Mouse (Mus musculus): Measurements from ENCODE around the gene Megf6.

The Megf6 gene

GRCm38 (mm10) chr4:154170506-154171150 is at the start of gene Megf6:
TSS of gene Megf6 (plus strand) at chr4:154170730.
- peak; percentile 73 for DNase-seq

GRCm38 (mm10) chr4:154121800-154122199 is 48.7 kb upstream of the Megf6 start:
- DNase-seq = no peak

- DNase-seq = no peak
These were observed 48.2 kb upstream of the Megf6 start for GRCm38 (mm10) chr4:154122374-154122773.

GRCm38 (mm10) chr4:154123553-154123952 is 47.0 kb upstream of the Megf6 start:
- DNase-seq = no peak

- no peak for DNase-seq
These were observed 45.3 kb upstream of the Megf6 start for GRCm38 (mm10) chr4:154125202-154125601.

- DNase-seq = no peak
These were observed 43.3 kb upstream of the Megf6 start for GRCm38 (mm10) chr4:154127273-154127672.

- no peak for DNase-seq
These were observed 40.6 kb upstream of the Megf6 start for GRCm38 (mm10) chr4:154129950-154130349.

GRCm38 (mm10) chr4:154131894-154132293 is 38.6 kb upstream of the Megf6 start:
- no peak for DNase-seq

GRCm38 (mm10) chr4:154134803-154135202 is 35.7 kb upstream of the Megf6 start:
- DNase-seq = no peak

GRCm38 (mm10) chr4:154137139-154137538 is 33.4 kb upstream of the Megf6 start:
- DNase-seq = no peak

- DNase-seq = no peak
These were observed 30.8 kb upstream of the Megf6 start for GRCm38 (mm10) chr4:154139671-154140181.

GRCm38 (mm10) chr4:154140182-154140212 is 30.5 kb upstream of the Megf6 start, which contains the start of gene Trp73:
TSS of gene Trp73 (minus strand) at chr4:154140208.
- no peak for DNase-seq

GRCm38 (mm10) chr4:154140213-154141008 is 30.1 kb upstream of the Megf6 start:
- DNase-seq = no peak

GRCm38 (mm10) chr4:154141009-154141867 is 29.3 kb upstream of the Megf6 start:
- DNase-seq = no peak

- DNase-seq = peak; percentile 93
These were observed 28.1 kb upstream of the Megf6 start, which contains the start of gene Wrap73 for GRCm38 (mm10) chr4:154142211-154143040. TSS of gene Wrap73 (plus strand) at chr4:154142372.

GRCm38 (mm10) chr4:154144712-154145111 is 25.8 kb upstream of the Megf6 start:
- DNase-seq = no peak

- DNase-seq = no peak
These were observed 24.2 kb upstream of the Megf6 start for GRCm38 (mm10) chr4:154146342-154146741.

GRCm38 (mm10) chr4:154154104-154154503 is 16.4 kb upstream of the Megf6 start:
- DNase-seq = no peak

GRCm38 (mm10) chr4:154156050-154156449 is 14.5 kb upstream of the Megf6 start:
- no peak for DNase-seq

- no peak for DNase-seq
These were observed 12.4 kb upstream of the Megf6 start for GRCm38 (mm10) chr4:154157970-154158662.

- DNase-seq = peak; percentile 72 to 89
These were observed 11.5 kb upstream of the Megf6 start for GRCm38 (mm10) chr4:154159002-154159401.

GRCm38 (mm10) chr4:154159961-154160537 is 10.5 kb upstream of the Megf6 start:
- peak in 1 of 2 experiments; percentile 43 for DNase-seq

Data from lung, postnatal 4 days (tissue).